Mouse (Mus musculus): ENCODE measurements at regions not wholly inside any gene's neighbourhood (a gene's known extent, or its start where the extent isn't known, plus 50 kb on each side); places are given as distances from the start of the nearest gene placed in this dataset.
"Not testable (repeated sequence)": the region's sequence is repeated elsewhere in the genome, so short reads cannot be mapped to it uniquely, and the experiment has no call there.

- no peak for DNase-seq (ENCODE audit: low read depth, low spot score)
Observed at GRCm38 (mm10) chr2:55182416-55182815, 253.4 kb upstream of the Kcnj3 start.

GRCm38 (mm10) chr2:55206891-55207290 lies 228.9 kb upstream of the Kcnj3 start:
- DNase-seq (ENCODE audit: low read depth, low spot score) = no peak

- DNase-seq (ENCODE audit: low read depth, low spot score) = no peak
Observed at GRCm38 (mm10) chr2:55208620-55209019, 227.2 kb upstream of the Kcnj3 start.

GRCm38 (mm10) chr2:55209848-55210390 lies 225.9 kb upstream of the Kcnj3 start:
- peak; percentile 78 for DNase-seq (ENCODE audit: low read depth, low spot score)

GRCm38 (mm10) chr2:55211281-55211680 lies 224.5 kb upstream of the Kcnj3 start:
- DNase-seq (ENCODE audit: low read depth, low spot score) = no peak

- DNase-seq (ENCODE audit: low read depth, low spot score) = no peak
Observed at GRCm38 (mm10) chr2:55222046-55222445, 213.7 kb upstream of the Kcnj3 start.

GRCm38 (mm10) chr2:55222741-55223140 lies 213.0 kb upstream of the Kcnj3 start:
- not testable (repeated sequence) for DNase-seq (ENCODE audit: low read depth, low spot score)

- no peak for DNase-seq (ENCODE audit: low read depth, low spot score)
Observed at GRCm38 (mm10) chr2:55228131-55228797, 207.5 kb upstream of the Kcnj3 start.

- no peak for DNase-seq (ENCODE audit: low read depth, low spot score)
Observed at GRCm38 (mm10) chr2:55231841-55232240, 203.9 kb upstream of the Kcnj3 start.

GRCm38 (mm10) chr2:55253134-55253533 lies 182.6 kb upstream of the Kcnj3 start:
- DNase-seq (ENCODE audit: low read depth, low spot score) = peak; percentile 85

- DNase-seq (ENCODE audit: low read depth, low spot score) = no peak
Observed at GRCm38 (mm10) chr2:55262721-55263278, 173.0 kb upstream of the Kcnj3 start.

- DNase-seq (ENCODE audit: low read depth, low spot score) = no peak
Observed at GRCm38 (mm10) chr2:55263847-55264449, 171.8 kb upstream of the Kcnj3 start.

GRCm38 (mm10) chr2:55306387-55306786 lies 129.4 kb upstream of the Kcnj3 start:
- DNase-seq (ENCODE audit: low read depth, low spot score) = peak; percentile 72

GRCm38 (mm10) chr2:55315627-55316026 lies 120.1 kb upstream of the Kcnj3 start:
- no peak for DNase-seq (ENCODE audit: low read depth, low spot score)

GRCm38 (mm10) chr2:55354061-55354460 lies 81.7 kb upstream of the Kcnj3 start:
- not testable (repeated sequence) for DNase-seq (ENCODE audit: low read depth, low spot score)
